Mouse (Mus musculus) neural tube, embryonic 11.5 days (tissue): Measurements from ENCODE around the gene Pid1. TPM values are rescaled to one million over a fixed set of nuclear protein-coding genes. Genes with fewer than 3 reads are reported as not detected.

Source experiments
- ATAC-seq: fragments of 200-750 bp; cut with Nextera tagmentation; 2 replicates; pipeline ENCODE4 v1.8.0; 2017; ENCODE audit warnings: moderate number of reproducible peaks, mild to moderate bottlenecking, moderate TSS enrichment, moderate library complexity; ENCODE audit not compliant: insufficient read depth, low FRiP score, low TSS enrichment
- DNase-seq: peaks from one replicate; pipeline ENCODE4 v3.0.0-alpha.2; 2015; ENCODE audit warnings: low spot score
- H3K27ac ChIP-seq: fragments of 300-500 bp; sonication (generic); 2 replicates; pipeline ENCODE4 v1.5.1; 2014; ENCODE audit warnings: low read depth, mild to moderate bottlenecking, low read length
- H3K27me3 ChIP-seq: fragments of 300-500 bp; sonication (generic); 2 replicates; pipeline ENCODE4 v1.6.1; 2014; ENCODE audit warnings: mild to moderate bottlenecking, low read length, mixed read lengths; ENCODE audit not compliant: control insufficient read depth, insufficient read depth
- H3K36me3 ChIP-seq: fragments of 300-500 bp; sonication (generic); 2 replicates; pipeline ENCODE4 v1.6.1; 2014; ENCODE audit warnings: mild to moderate bottlenecking, low read length, moderate library complexity, mixed read lengths; ENCODE audit not compliant: control insufficient read depth, insufficient read depth
- H3K4me1 ChIP-seq: fragments of 300-500 bp; sonication (generic); 2 replicates; pipeline ENCODE4 v1.6.1; 2014; ENCODE audit warnings: low read length, mixed read lengths; ENCODE audit not compliant: control insufficient read depth, insufficient read depth
- H3K4me2 ChIP-seq: fragments of 300-500 bp; sonication (generic); 2 replicates; pipeline ENCODE4 v1.6.1; 2014; ENCODE audit warnings: low read depth, mild to moderate bottlenecking, moderate library complexity
- H3K4me3 ChIP-seq: fragments of 300-500 bp; sonication (generic); 2 replicates; pipeline ENCODE4 v1.5.1; 2014; ENCODE audit warnings: low read depth, low read length
- H3K9ac ChIP-seq: fragments of 300-500 bp; sonication (generic); 2 replicates; pipeline ENCODE4 v1.6.1; 2014; ENCODE audit warnings: mild to moderate bottlenecking, low read length
- H3K9me3 ChIP-seq: fragments of 300-500 bp; sonication (generic); 2 replicates; pipeline ENCODE4 v1.6.1; 2016; ENCODE audit warnings: low read length; ENCODE audit not compliant: control insufficient read depth
- WGBS: fragments of 180-500 bp; shearing (Covaris S2); extraction: QIAGEN DNeasy Blood & Tissue Kit; methylation state at CpG from one replicate; pipeline ENCODE4 v1.1.7; 2014; 5-methylcytosine and 5-hydroxymethylcytosine counted together
- polyA plus RNA-seq: library from polyadenylated mRNA; unstranded; fragments of >200 nt; fragmentation: Nextera tagmentation; extraction: Ambion mirVana; gene quantifications from 2 replicates; pipeline ENCODE4 v1.2.1, GENCODE M21; 2014

Pid1 gene
- polyA plus RNA-seq, 1 experiment from 2014 or later = 58.4 TPM

GRCm38 (mm10) chr1:84155585-84155930, 208.4 kb downstream of the Pid1 start:
- no peak overlapping the region for H3K9ac ChIP-seq
- peak; percentile 67; the same call in 1 of the 2 replicates for ATAC-seq

GRCm38 (mm10) chr1:84154725-84155584, 209.0 kb downstream of the Pid1 start:
- Histone ChIP-seq H3K4me2 (peak overlapping the region; percentile 23; the same call in 1 of the 2 replicates), H3K36me3 (no peaks in the 10 kb centered on the region), H3K27ac (0 out of 2 replicates have a peak overlapping the region, but pooled peaks have one; percentile 1), H3K9ac (no peak overlapping the region), H3K4me1 (no peaks in the 10 kb centered on the region), H3K4me3 (no peak overlapping the region), H3K27me3 (no peaks in the 10 kb centered on the region), H3K9me3 (no peaks in the 10 kb centered on the region)
- DNase-seq (peak; percentile 44), ATAC-seq (peak; percentile 73)
- 62% methylated on average over 12 of the region's 12 CpGs for WGBS

More at GRCm38 (mm10) chr1:84155585-84155930, 208.4 kb downstream of the Pid1 start:
- Histone ChIP-seq H3K27me3 (no peaks in the 10 kb centered on the region), H3K4me1 (no peaks in the 10 kb centered on the region), H3K4me3 (no peak overlapping the region), H3K9me3 (no peaks in the 10 kb centered on the region), H3K27ac (0 out of 2 replicates have a peak overlapping the region, but pooled peaks have one; percentile 1), H3K4me2 (peak overlapping the region; percentile 23; the same call in 1 of the 2 replicates), H3K36me3 (no peaks in the 10 kb centered on the region)
- no peak for DNase-seq
- 14% methylated on average over 2 of the region's 2 CpGs for WGBS

GRCm38 (mm10) chr1:84153943-84154342, 210.0 kb downstream of the Pid1 start:
- ATAC-seq (no peak), DNase-seq (peak; percentile 55)
- Histone ChIP-seq H3K36me3 (no peaks in the 10 kb centered on the region), H3K9me3 (no peaks in the 10 kb centered on the region), H3K4me3 (no peak overlapping the region), H3K4me2 (no peak overlapping the region), H3K9ac (no peak overlapping the region), H3K27me3 (no peaks in the 10 kb centered on the region), H3K27ac (no peak overlapping the region), H3K4me1 (no peaks in the 10 kb centered on the region)
- 52% methylated on average over 4 of the region's 4 CpGs for WGBS

GRCm38 (mm10) chr1:84141561-84141960, 222.4 kb downstream of the Pid1 start:
- no peaks in the 10 kb centered on the region for H3K36me3 ChIP-seq
- DNase-seq (no peak), ATAC-seq (no peak)
- H3K4me3 ChIP-seq = no peak overlapping the region
- H3K4me2 ChIP-seq = no peak overlapping the region
- H3K27ac ChIP-seq = no peak overlapping the region
- H3K9ac ChIP-seq = no peak overlapping the region
- H3K9me3 ChIP-seq = no peaks in the 10 kb centered on the region
- no peaks in the 10 kb centered on the region for H3K27me3 ChIP-seq
- 67% methylated on average over 1 of the region's 1 CpGs for WGBS
- no peaks in the 10 kb centered on the region for H3K4me1 ChIP-seq

- Histone ChIP-seq H3K4me3 (no peak overlapping the region), H3K9me3 (no peaks in the 10 kb centered on the region), H3K4me2 (no peak overlapping the region), H3K4me1 (no peaks in the 10 kb centered on the region), H3K36me3 (no peaks in the 10 kb centered on the region), H3K27ac (no peak overlapping the region), H3K9ac (no peak overlapping the region), H3K27me3 (no peaks in the 10 kb centered on the region)
- WGBS = 59% methylated on average over 4 of the region's 4 CpGs
- no peak for DNase-seq
- no peak for ATAC-seq
These were observed 231.5 kb downstream of the Pid1 start for GRCm38 (mm10) chr1:84132451-84132850.

- Histone ChIP-seq H3K9me3 (no peaks in the 10 kb centered on the region), H3K4me2 (no peak overlapping the region), H3K4me1 (no peaks in the 10 kb centered on the region), H3K36me3 (no peaks in the 10 kb centered on the region), H3K9ac (no peak overlapping the region), H3K27me3 (no peaks in the 10 kb centered on the region), H3K27ac (no peak overlapping the region), H3K4me3 (no peak overlapping the region)
- WGBS = 93% methylated on average over 1 of the region's 1 CpGs
- no peak for ATAC-seq
- no peak for DNase-seq
These were observed 232.2 kb downstream of the Pid1 start for GRCm38 (mm10) chr1:84131799-84132198.

- WGBS = 68% methylated on average over 4 of the region's 4 CpGs
- H3K36me3 ChIP-seq = no peaks in the 10 kb centered on the region
- no peak overlapping the region for H3K4me3 ChIP-seq
- DNase-seq (peak; percentile 27), ATAC-seq (no peak)
- no peak overlapping the region for H3K27ac ChIP-seq
- H3K4me1 ChIP-seq = no peaks in the 10 kb centered on the region
- H3K9me3 ChIP-seq = no peaks in the 10 kb centered on the region
- H3K27me3 ChIP-seq = no peaks in the 10 kb centered on the region
- no peak overlapping the region for H3K4me2 ChIP-seq
- no peak overlapping the region for H3K9ac ChIP-seq
These were observed 235.5 kb downstream of the Pid1 start for GRCm38 (mm10) chr1:84128510-84128909.

GRCm38 (mm10) chr1:84119306-84119705, 244.7 kb downstream of the Pid1 start:
- WGBS = 85% methylated on average over 2 of the region's 2 CpGs

GRCm38 (mm10) chr1:84106756-84107155, 257.2 kb downstream of the Pid1 start:
- Histone ChIP-seq H3K27me3 (no peaks in the 10 kb centered on the region), H3K36me3 (no peaks in the 10 kb centered on the region), H3K4me2 (no peak overlapping the region), H3K4me3 (no peak overlapping the region), H3K4me1 (no peaks in the 10 kb centered on the region), H3K9ac (no peak overlapping the region), H3K9me3 (no peaks in the 10 kb centered on the region), H3K27ac (no peak overlapping the region)
- 88% methylated on average over 4 of the region's 4 CpGs for WGBS
- no peak for ATAC-seq
- DNase-seq = no peak

More at GRCm38 (mm10) chr1:84119306-84119705, 244.7 kb downstream of the Pid1 start:
- no peak overlapping the region for H3K4me3 ChIP-seq
- no peak for DNase-seq
- no peak overlapping the region for H3K27ac ChIP-seq
- no peak overlapping the region for H3K9ac ChIP-seq
- no peak for ATAC-seq
- no peaks in the 10 kb centered on the region for H3K9me3 ChIP-seq
- no peak overlapping the region for H3K4me2 ChIP-seq
- no peaks in the 10 kb centered on the region for H3K27me3 ChIP-seq
- no peaks in the 10 kb centered on the region for H3K36me3 ChIP-seq
- no peaks in the 10 kb centered on the region for H3K4me1 ChIP-seq
